Mouse (Mus musculus) bone marrow, adult 2 months (tissue): Measurements from ENCODE around the gene Rnf185.

Experiments used
- CTCF ChIP-seq: fragments of 200-500 bp; IDR thresholded peaks from 2 replicates; pipeline ENCODE4 v1.5.1; 2011; ENCODE audit warnings: low read length, control low read depth; ENCODE audit not compliant: control insufficient read depth, insufficient read depth
- POLR2A ChIP-seq: fragments of 200-500 bp; IDR thresholded peaks from 2 replicates; pipeline ENCODE4 v1.6.1; 2011; ENCODE audit warnings: low read depth, mild to moderate bottlenecking, control low read depth, low read length, borderline replicate concordance; ENCODE audit not compliant: control insufficient read depth

GRCm38 (mm10) chr11:3454506-3454905, 2.3 kb upstream of the Rnf185 start:
- no peak for TF ChIP-seq CTCF
- TF ChIP-seq POLR2A = no peak
